Mouse (Mus musculus) midbrain, postnatal 0 days (tissue): Measurements from ENCODE around the gene Vrk1. TPM values are rescaled to one million over a fixed set of nuclear protein-coding genes. Genes with fewer than 3 reads are reported as not detected.

Experiments
- ATAC-seq: fragments of 200-750 bp; cut with Nextera tagmentation; 2 replicates; pipeline ENCODE4 v1.8.0; 2017; ENCODE audit warnings: moderate number of reproducible peaks, mild to moderate bottlenecking, moderate TSS enrichment, moderate library complexity; ENCODE audit not compliant: low FRiP score
- DNase-seq: peaks from one replicate; pipeline ENCODE4 v3.0.0-alpha.2; 2015; ENCODE audit warnings: low spot score
- H3K27ac ChIP-seq: fragments of 300-500 bp; sonication (generic); 2 replicates; pipeline ENCODE4 v1.5.1; 2014; ENCODE audit warnings: low read depth, mild to moderate bottlenecking, low read length, mixed read lengths
- H3K27me3 ChIP-seq: fragments of 300-500 bp; sonication (generic); 2 replicates; pipeline ENCODE4 v1.6.1; 2014; ENCODE audit warnings: low read length, control low read depth, mixed read lengths; ENCODE audit not compliant: insufficient read depth
- H3K36me3 ChIP-seq: fragments of 300-500 bp; sonication (generic); 2 replicates; pipeline ENCODE4 v1.6.1; 2014; ENCODE audit warnings: low read length, control low read depth, mixed read lengths; ENCODE audit not compliant: insufficient read depth
- H3K4me1 ChIP-seq: fragments of 300-500 bp; sonication (generic); 2 replicates; pipeline ENCODE4 v1.6.1; 2014; ENCODE audit warnings: mild to moderate bottlenecking, control low read depth, antibody characterized with exemption, low read length, mixed read lengths; ENCODE audit not compliant: insufficient read depth
- H3K4me2 ChIP-seq: fragments of 300-500 bp; sonication (generic); 2 replicates; pipeline ENCODE4 v1.6.1; 2014; ENCODE audit warnings: low read depth, mild to moderate bottlenecking, low read length, mixed read lengths; ENCODE audit not compliant: poor library complexity, severe bottlenecking
- H3K4me3 ChIP-seq: fragments of 300-500 bp; sonication (generic); 2 replicates; pipeline ENCODE4 v1.5.1; 2014; ENCODE audit warnings: low read depth, mild to moderate bottlenecking, low read length, moderate library complexity
- H3K9ac ChIP-seq: fragments of 300-500 bp; sonication (generic); replicated peaks from 2 replicates; pipeline ENCODE4 v1.6.1; 2014; ENCODE audit warnings: mild to moderate bottlenecking, low read length, moderate library complexity, mixed read lengths; ENCODE audit not compliant: poor library complexity, severe bottlenecking
- H3K9me3 ChIP-seq: fragments of 300-500 bp; sonication (generic); 2 replicates; pipeline ENCODE4 v1.6.1; 2016; ENCODE audit warnings: low read length, control low read depth
- CTCF ChIP-seq: IDR thresholded peaks from 2 replicates; pipeline ENCODE4 v1.5.1; 2016; ENCODE audit warnings: antibody characterized with exemption, mild to moderate bottlenecking
- WGBS: fragments of 180-500 bp; shearing (Covaris S2); extraction: QIAGEN DNeasy Blood & Tissue Kit; methylation state at CpG from one replicate; pipeline ENCODE4 v1.1.7; 2014; 5-methylcytosine and 5-hydroxymethylcytosine counted together
- polyA plus RNA-seq: library from polyadenylated mRNA; unstranded; fragments of >200 nt; fragmentation: Nextera tagmentation; extraction: Ambion mirVana; gene quantifications from 2 replicates; pipeline ENCODE4 v1.2.1, GENCODE M21; 2015
- total RNA-seq: library from RNA; depleted of rRNA; stranded (reverse); fragments of >200 nt; gene quantifications from 2 replicates; pipeline ENCODE4 v1.2.3, GENCODE M21; 2014

Gene Vrk1
- total and polyA plus RNA-seq, 2 experiments from 2014 or later: 9.4 to 30.3 TPM

- no peaks in the 10 kb centered on the region for H3K36me3 ChIP-seq
- 72% methylated on average over 7 of the region's 7 CpGs for WGBS
- TF ChIP-seq CTCF: no peak
These were observed 16.7 kb upstream of the Vrk1 start for GRCm38 (mm10) chr12:105993356-105993755.

GRCm38 (mm10) chr12:105995940-105996339 is 14.1 kb upstream of the Vrk1 start:
- Histone ChIP-seq H3K4me2 (no peak overlapping the region), H3K36me3 (no peaks in the 10 kb centered on the region), H3K9me3 (no peaks in the 10 kb centered on the region), H3K4me1 (no peaks in the 10 kb centered on the region), H3K4me3 (no peak overlapping the region), H3K27ac (no peak overlapping the region), H3K9ac (no peak overlapping the region), H3K27me3 (no peaks in the 10 kb centered on the region)
- no peak for TF ChIP-seq CTCF
- DNase-seq: no peak
- 76% methylated on average over 4 of the region's 4 CpGs for WGBS
- ATAC-seq: no peak

More at GRCm38 (mm10) chr12:105993356-105993755, 16.7 kb upstream of the Vrk1 start:
- H3K4me3 ChIP-seq: no peak overlapping the region
- H3K9me3 ChIP-seq: no peaks in the 10 kb centered on the region
- H3K4me2 ChIP-seq: no peak overlapping the region
- no peak overlapping the region for H3K9ac ChIP-seq
- no peaks in the 10 kb centered on the region for H3K27me3 ChIP-seq
- no peaks in the 10 kb centered on the region for H3K4me1 ChIP-seq
- no peak overlapping the region for H3K27ac ChIP-seq
- ATAC-seq: no peak
- DNase-seq: no peak

GRCm38 (mm10) chr12:105997028-105997786 is 12.8 kb upstream of the Vrk1 start:
- Histone ChIP-seq H3K27me3 (no peaks in the 10 kb centered on the region), H3K4me1 (no peaks in the 10 kb centered on the region), H3K4me2 (no peak overlapping the region), H3K9ac (no peak overlapping the region), H3K9me3 (no peaks in the 10 kb centered on the region), H3K4me3 (no peak overlapping the region), H3K27ac (no peak overlapping the region), H3K36me3 (no peaks in the 10 kb centered on the region)
- no peak for ATAC-seq
- TF ChIP-seq CTCF: no peak
- peak; percentile 23 for DNase-seq
- 82% methylated on average over 19 of the region's 19 CpGs for WGBS

GRCm38 (mm10) chr12:106001775-106002174 is 8.3 kb upstream of the Vrk1 start:
- 65% methylated on average over 8 of the region's 8 CpGs for WGBS
- no peak overlapping the region for H3K4me2 ChIP-seq
- no peak for TF ChIP-seq CTCF
- no peaks in the 10 kb centered on the region for H3K36me3 ChIP-seq
- H3K4me1 ChIP-seq: no peaks in the 10 kb centered on the region
- no peak for DNase-seq
- no peak overlapping the region for H3K4me3 ChIP-seq
- no peak for ATAC-seq
- H3K9ac ChIP-seq: no peak overlapping the region
- no peaks in the 10 kb centered on the region for H3K27me3 ChIP-seq
- H3K27ac ChIP-seq: no peak overlapping the region
- no peaks in the 10 kb centered on the region for H3K9me3 ChIP-seq

- Histone ChIP-seq H3K27ac (no peak overlapping the region), H3K4me1 (no peaks in the 10 kb centered on the region), H3K9ac (no peak overlapping the region), H3K9me3 (no peaks in the 10 kb centered on the region), H3K4me3 (no peak overlapping the region), H3K36me3 (no peaks in the 10 kb centered on the region), H3K4me2 (no peak overlapping the region), H3K27me3 (no peaks in the 10 kb centered on the region)
- 87% methylated on average over 6 of the region's 6 CpGs for WGBS
- ATAC-seq (no peak), DNase-seq (no peak)
- TF ChIP-seq CTCF: no peak
These were observed 5.3 kb upstream of the Vrk1 start for GRCm38 (mm10) chr12:106004719-106005118.

- WGBS: 86% methylated on average over 6 of the region's 6 CpGs
- Histone ChIP-seq H3K36me3 (no peaks in the 10 kb centered on the region), H3K27ac (no peak overlapping the region), H3K9ac (no peak overlapping the region), H3K9me3 (no peaks in the 10 kb centered on the region), H3K4me1 (no peaks in the 10 kb centered on the region), H3K4me3 (no peak overlapping the region), H3K4me2 (no peak overlapping the region), H3K27me3 (no peaks in the 10 kb centered on the region)
- DNase-seq: no peak
- no peak for ATAC-seq
- no peak for TF ChIP-seq CTCF
These were observed 3.8 kb upstream of the Vrk1 start for GRCm38 (mm10) chr12:106006218-106006617.
